Mouse (Mus musculus) ES-CJ7 (cell line): ENCODE results near the gene Lif.

Source experiments
- DNase-seq: peaks from one replicate; pipeline ENCODE4 v3.0.0; 2011; ENCODE audit warnings: low read depth, low spot score

Lif gene

DNA sequence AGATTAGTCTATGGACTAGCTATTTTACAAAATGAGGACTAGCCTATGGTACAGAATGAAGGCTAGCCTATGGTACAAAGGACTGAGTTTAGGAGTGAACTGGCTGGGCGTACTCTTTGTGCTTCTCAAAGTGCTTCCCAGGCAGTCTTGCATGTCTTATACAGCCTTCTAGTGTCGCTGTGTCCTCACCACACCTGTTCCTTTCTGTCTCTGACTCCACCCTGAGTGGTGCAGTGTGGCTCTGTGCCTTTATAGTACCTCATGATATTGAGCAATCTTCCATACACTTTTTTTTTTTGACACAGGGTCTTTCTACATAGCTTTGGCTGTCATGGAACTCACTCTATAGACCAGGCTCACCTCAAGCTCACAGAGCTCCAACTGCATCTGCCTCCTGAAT is 25.9 kb upstream of the Lif start:
- DNase-seq, result no peak

DNA sequence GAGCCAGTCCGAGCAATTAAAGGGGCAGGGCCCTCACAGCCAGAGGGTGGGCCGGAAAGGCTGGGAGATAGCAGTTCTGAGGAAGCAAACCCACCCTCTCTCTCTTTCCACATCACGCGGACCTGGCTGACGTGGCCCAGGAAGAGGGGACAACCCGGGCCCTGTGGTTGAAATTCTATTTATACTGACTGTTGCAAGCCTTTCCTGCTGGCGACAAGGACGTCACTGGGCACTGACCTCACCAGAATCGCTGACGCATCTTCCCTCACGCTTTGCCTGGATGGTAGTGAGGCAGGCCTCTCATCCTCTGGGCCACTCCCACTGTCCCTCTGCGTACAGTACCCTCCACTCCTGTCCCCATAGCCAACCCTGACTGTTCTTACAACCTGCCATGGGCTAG is 24.7 kb upstream of the Lif start:
- DNase-seq, result no peak

DNA sequence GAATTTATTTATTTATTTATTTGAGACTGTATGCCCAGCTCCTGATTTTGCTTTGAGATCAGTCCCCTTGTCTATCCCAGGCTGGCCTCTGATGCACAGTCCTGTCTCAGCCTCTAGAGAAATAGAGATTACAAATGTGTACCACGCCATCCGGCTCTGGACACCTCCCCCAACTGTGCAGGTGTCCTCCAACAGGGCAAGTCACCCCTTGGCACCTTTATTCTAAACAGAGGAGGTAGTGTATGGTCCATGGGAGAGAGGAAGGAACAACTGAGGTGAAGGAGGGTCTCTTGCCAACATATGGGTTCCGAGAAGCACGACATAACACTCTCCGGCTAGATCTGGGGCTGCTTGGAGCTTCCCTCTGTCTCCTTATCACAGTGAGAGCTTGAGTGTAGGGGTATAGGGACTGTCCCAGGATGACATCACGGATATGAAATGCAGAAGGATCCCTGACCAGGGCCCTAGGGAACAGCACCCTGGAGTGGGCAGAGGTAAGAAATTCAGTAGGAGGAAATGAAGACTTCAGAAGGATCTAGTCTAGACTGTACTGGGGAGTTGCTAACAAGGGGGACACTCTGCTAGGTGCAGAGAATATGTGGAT is 22.2 kb upstream of the Lif start:
- no peak for DNase-seq

DNA sequence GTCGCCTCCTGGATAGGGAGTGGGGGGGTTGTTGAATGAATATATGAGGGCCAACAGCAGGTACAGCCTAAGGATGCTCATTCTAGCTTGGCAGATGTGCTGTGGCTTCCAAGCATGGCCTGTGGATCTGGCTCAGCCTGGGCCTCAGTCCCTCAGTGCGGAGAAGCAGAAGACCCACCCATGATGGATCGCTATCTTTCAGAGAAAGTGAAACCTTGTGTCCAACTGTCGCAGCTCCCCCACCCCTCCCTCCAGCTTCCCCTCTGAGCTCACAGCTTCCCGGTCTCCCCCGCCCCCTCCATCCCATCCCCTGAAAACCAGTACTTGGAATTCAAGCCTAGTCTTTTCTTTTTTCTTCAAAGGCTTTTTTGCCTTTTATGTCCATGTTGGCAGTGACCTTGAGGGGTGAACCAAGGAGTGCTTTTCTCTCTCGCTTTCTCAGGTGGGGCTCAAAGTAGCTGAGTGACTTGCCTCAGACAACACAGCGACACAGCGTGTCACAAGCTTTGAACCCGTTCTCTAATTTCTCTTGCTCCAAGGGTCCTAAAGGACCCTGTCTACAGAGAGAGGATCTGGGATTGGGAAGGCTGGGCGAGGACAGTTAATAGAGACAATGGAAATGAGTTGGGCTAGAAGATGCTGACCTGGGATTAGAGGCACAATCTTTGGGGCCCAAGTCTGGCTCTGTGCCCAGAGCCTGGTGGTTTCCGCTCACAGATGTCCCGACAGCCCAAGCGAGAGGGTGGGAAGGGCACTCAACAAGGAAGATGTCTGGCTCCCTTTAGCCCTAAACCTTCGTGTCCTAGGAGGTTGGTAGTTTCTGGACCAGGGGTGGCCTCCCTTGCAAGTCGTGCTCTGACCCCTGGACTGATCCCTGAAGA is 21.5 kb upstream of the Lif start, which contains the start of gene Osm:
Gene Osm (plus strand): TSS at position 756 of the 881 bp plus-strand sequence.
- peak; percentile 69 for DNase-seq

DNA sequence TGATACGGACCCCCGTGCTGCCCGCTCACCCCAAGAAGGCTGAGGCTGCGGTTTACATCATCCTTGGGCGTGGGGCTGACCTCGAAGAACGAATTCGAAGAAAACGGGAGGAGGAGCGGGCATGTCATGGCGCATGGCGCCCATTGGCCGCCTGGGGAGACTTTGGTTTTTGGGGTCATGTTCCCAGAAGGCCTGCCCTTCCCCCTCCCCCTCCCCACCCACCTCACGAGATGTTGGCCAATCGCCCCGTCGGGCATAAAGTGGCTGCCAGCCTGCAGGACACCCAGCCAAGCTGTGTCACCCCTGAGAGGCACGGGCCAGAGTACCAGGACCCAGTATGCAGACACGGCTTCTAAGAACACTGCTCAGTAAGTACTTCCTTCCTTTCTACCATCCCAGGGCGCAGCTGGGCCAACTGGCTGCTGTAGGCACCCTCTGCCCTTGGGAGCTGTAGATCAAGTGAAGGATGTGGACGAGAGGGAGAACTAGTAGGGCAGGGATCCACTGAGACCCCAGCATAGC is 20.8 kb upstream of the Lif start:
- no peak for DNase-seq

DNA sequence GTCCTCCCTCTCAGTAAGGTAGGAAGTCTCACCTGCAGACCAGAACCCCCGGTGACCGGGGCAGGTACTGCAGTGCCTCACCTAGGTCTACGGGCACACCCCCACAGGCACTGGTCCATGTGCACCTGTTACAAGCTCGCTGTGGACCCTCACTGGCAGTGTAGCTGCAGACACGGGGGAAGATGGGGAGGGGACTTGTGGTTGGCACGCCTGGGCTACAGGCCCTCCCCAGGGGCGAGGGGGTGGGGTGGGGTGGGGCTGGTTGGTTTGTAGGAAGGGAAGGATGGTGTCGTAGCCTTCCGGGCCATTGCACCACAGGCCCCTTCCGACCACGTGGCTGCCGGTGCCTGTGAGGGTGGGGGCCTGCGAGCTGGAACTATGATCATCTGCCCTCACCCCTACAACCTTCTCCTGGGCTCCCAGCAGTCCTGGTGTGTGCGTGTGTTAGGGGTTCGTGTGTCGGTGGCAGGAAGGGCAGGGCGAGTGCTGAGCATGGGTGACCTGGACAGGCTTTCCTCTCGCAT is 19.9 kb upstream of the Lif start:
- no peak for DNase-seq

DNA sequence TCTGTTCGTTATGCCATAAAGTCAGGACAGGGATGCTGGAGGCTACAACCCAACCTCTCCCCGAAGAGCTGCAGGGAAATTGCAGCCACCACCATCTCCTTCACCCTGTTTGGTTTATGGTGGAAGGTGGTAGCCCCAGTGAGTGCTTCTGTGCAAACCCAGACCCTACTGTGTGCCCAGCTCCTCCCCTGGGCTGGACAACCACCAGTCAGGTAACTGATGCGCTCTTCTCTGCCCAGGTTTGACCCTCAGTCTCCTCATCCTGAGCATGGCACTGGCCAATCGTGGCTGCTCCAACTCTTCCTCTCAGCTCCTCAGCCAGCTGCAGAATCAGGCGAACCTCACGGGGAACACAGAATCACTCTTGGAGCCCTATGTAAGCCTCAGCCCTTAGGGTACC is 19.2 kb upstream of the Lif start:
- no peak for DNase-seq

DNA sequence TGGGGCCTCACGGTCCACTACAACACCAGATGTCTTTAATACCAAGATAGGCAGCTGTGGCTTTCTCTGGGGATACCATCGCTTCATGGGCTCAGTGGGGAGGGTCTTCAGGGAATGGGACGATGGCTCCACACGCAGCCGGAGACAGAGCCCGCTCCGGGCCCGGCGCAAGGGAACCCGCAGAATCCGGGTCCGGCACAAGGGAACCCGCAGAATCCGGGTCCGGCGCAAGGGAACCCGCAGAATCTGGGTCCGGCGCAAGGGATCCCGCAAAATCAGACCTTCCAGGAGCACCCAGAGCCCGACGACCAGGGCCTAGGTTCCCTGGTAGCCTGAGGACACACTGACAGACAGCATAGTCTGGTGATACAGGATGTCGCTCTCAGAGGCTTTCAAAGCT is 17.7 kb upstream of the Lif start:
- DNase-seq, result no peak

DNA sequence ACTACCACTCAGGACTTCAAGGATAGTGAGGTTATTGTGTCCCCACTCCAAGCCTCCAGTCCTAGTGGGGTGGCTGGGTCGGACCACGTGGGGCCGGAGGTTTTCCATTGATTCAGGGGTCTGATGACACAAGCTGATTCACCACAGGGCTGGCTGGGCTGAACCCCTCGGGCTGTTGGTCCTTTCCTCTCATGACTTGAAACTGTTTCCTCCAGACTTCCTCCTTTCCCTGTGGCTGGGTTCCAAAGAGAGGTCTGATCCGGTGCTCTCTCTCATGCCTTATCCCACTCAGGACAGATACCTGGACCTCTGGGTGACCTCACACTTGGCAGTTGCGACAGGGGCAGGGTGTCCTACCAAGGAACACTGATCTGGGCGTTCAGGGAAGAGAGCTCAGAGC is 17.2 kb upstream of the Lif start:
- DNase-seq, result no peak

DNA sequence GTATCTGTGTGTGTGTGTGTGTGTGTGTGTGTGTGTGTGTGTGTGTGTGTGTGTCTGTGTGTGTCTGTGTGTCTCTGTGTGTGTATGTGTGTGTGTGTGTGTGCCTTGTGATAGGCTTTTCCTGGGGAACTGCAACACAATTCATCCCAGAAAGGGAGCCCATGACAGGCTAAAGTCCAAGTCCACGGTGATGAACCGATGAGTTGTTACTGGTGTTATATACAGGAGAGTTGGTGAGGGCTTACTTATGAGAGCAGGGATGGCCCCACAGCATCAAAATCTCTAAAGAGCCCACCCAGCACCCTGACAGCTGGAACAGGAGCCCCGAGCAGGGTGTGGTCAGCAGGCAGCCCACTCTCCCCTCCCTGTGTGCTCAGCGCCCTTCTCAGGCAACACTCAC is 16.2 kb upstream of the Lif start:
- DNase-seq, result no peak

DNA sequence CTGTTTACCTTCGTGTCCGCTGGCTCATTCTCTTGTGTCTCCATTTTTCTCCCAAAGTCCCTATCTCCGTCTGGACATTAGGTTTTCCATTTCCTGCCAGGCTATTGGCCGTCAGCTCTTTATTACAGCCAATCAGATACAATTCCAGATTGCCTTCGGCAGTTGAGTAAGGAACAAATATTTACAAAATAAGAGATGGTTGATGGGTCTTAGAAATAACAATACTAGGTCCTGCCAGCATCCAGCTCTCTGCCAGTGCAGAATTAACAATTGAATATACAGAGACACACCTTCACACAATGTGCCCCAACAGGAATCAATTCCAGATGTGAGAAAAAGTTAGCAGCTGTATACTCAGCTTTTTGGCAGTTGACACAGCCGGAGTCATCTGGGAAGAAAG is 11.2 kb upstream of the Lif start:
- peak; percentile 94 for DNase-seq

DNA sequence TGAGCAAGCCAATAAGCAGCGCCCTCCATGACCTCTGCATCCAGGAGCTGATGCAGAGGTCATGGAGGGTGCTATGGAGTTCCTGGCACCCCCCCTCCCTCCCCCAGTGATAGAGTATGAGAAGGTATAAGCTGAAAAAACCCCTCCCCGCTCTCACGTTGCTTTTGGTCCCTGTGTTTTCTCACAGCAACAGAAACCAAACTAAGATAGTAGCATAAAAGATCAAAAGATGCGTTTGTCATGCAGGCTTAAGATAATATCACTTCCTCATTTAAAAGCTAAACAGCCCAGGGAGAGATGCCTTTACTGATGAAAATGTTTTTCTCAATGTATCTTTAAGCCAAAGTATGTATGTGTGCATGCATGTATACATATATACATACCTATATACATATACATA is 10.7 kb upstream of the Lif start:
- no peak for DNase-seq

DNA sequence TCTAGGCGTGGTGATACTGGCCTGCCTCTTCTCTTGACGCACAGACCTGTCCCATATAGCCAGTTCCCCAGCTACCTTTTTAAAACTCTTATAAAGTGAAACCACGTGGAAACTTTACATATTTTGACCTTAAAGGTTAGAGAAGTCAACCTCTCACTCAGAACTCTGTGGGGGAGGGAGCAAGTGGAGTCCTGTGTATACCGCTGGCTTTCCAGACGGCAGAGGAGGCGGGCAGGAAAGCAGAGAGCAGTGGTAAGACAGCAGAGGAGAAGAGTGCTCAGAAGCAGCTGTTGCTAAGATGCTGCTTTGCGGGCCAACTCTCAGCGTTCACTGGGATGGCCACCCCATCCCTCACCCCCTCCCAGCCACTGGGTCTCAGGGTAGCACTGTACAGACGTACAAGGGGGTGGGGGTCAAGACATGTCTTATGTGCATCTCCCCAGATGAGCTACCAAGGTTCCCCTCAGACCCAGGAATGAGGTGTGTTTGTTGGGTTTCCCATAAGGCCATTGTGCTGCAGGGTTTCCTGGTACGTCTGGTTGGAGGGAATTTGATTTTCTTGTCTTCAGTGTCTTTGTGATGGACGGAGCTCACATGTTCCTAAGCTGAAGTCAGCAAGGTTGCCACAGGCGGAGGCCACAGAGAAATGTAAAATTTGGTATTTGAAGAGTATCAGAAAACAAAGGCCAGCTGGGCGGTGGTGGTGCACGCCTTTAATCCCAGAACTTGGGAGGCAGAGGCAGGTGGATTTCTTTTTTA is 10.0 kb upstream of the Lif start:
- DNase-seq, result peak; percentile 59

DNA sequence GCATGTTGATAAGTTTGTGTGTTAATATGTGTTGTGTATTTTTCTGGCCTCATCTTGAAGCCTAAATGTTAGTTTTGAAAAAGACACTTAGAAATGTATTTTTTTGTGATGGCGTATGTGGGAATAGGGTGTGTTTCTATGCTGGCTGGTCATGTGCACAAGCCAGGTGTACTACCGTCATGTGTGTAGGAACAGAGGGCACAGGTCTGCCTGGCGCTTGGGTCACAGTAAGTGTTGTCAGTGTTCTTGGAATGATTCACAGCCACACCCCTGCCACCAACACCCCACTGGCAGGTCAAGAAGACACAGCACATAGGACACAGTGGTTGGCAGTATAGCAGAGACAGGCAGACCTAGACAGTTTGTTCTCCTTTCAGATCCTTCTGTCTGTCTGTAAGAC is 8.2 kb upstream of the Lif start:
- no peak for DNase-seq

DNA sequence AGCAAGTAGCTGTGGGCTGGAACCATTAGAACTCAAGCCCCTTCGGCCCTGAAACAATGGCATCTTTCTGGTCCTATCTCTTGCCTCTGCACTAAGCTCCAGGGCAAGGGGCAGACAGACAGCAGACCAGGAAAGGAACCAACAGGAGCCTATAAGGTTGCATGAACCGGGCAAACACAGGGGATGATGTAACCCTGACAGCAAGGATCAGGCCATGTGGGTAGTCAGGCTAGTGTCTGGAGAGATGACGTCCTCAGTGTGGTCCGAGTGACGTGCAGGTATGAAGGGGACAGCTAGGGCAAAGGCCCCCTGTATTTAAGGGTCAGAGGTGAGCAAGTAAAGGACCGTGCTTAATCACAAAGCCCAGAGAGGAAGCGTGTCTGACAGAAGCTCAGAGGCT is 7.1 kb upstream of the Lif start:
- no peak for DNase-seq

DNA sequence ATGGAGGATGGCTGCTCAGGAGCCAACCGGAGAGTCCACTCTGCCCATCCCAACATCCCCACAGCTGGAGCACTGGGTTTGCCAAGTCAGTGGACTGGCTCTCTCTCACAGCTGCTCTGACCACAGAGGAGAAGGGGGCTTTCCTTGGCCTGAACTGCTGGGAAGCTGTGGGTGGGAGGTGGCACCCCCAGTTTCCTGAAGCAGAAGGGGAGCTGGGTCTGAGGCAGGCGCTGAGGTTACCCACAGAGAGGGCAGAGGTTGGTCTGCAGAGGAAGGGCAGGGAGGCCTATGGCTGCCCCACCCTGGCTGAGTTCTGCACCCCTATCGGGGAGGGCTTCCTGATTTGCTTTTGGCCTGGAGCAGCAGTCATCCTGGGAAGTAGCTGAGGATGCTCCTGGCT is 6.0 kb upstream of the Lif start:
- no peak for DNase-seq

DNA sequence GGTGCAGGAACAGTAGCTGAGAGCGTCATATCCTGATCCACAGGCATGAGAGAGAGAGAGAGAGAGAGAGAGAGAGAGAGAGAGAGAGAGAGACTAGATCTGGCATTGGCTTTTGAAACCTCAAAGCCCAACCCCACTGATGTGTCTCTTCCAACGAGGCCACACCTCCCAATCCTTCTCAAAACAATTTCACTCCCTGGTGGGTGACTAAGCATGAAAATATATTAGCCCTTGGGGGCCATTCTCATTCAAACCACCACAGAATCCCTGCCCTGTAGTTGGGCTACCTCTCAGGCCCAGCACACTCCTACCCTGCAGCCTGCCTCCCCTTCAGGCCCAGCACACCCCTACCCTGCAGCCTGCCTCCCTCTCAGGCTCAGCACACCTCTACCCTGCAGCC is 4.5 kb upstream of the Lif start:
- DNase-seq, result peak; percentile 62

DNA sequence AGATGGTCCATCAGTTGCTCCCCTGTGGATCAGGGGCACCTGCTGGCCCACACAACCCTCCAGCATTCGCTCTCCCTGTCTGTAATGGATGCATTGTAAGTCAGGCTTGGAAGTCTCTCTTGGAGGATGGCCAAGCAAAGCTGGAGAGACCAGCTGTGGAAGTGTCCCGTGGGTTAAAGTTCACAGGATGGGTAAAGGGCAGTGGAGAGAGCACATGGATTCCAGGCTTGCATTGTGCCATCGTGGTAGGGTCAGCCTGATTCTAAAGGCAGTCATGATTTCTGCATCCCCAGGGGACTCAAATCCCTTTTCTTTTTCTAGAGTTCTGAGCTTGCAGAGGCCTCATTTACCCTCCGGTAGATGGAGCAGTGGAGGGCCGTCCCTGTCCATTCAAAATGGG is 399 bp downstream of the Lif start:
- no peak for DNase-seq

DNA sequence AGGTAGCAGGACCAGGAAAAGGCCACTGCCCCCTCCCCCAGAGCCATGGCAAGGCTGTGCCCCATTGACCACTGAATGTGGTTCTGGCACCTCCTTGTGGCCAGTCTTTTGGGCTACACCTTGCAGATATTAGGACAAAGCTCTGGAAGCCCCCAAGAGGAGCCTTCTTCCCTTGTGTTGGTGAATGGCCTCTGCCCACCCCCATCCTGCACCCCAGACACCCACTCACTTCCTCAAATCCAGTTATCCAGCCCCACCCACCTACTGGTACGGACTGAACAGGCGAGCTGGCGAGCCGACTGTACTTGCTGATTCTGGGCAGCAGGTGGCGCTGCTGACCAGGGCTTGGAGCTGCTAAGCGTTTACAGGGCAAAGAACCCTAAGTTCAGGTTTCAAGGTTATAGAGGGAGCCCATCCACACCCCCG is 1.3 kb downstream of the Lif start:
- DNase-seq, result peak; percentile 73

DNA sequence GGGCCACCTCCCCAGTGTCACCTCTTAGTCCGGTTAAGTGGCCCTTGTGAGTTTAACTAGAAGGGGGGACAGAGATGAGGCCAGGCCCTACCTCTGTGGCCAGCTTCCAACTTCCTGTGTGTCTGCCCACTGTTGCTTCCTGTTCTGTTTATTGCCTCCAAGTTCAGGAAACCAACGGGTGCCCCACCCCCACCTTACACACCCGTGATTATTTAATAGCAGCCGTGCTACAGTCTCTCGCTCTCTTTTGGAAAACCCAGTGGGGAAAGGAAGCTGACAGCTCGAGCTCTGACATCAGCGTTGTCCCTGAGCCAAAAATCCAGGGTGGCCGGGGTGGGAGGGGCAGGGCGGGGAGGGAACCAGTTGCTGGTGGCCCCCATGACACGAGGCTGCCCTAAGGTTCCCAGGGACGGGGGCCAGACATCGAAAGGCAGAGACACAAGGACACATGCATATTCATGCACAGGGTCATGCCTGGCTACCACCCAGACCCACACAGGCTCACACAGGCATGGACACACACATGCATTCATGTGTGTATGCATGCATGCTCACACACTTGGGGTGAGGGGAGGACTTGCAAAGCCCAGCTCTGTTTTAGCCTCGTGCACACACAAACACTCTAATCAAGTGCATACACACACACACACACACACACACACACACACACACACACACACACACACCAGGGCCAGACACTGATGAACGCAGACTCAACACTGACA is 3.3 kb downstream of the Lif start:
- DNase-seq, result no peak

DNA sequence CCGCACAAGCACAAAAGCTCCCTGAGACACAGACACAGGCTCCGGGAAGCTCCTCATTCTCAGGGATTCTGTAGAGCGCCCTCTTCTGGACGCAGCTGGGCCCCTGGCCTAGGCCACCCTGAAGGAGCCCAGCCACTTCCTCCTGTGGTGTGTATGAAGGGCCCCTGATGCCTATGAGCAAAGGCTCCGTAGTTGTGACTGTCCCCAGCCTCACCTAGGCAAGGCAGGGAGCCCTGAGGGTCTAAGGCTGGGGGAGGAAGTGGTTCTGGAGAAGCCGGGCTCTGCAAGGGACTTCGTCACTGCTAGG is 3.8 kb downstream of the Lif start:
- peak; percentile 59 for DNase-seq

DNA sequence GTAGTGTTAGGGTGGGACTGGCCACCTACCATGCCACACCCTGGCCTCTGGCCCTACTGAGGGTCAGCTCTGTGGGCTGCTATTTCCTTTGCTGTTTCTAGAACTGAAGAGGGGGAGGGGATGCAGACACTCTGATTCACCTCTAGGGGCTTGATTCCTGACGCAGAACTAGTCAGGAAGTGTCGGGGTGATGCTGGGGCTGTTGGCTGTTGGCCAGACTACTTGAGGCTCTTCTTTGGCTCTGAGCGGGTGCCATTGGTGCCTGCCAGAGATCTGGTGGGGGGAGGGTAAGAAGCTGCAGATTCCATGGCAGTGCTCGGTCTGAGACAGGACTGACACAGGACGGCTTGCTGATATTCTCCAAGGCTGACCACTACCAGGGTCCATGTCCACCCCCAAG is 4.6 kb downstream of the Lif start:
- DNase-seq, result peak; percentile 76
